Mouse (Mus musculus): ENCODE data around the gene Ppfia3. TPM values are rescaled to one million over a fixed set of nuclear protein-coding genes. Genes with fewer than 3 reads are reported as not detected.

Ppfia3 gene
- total RNA-seq, 2 experiments from 2014 or later = 1.9 to 3.0 TPM

DNA sequence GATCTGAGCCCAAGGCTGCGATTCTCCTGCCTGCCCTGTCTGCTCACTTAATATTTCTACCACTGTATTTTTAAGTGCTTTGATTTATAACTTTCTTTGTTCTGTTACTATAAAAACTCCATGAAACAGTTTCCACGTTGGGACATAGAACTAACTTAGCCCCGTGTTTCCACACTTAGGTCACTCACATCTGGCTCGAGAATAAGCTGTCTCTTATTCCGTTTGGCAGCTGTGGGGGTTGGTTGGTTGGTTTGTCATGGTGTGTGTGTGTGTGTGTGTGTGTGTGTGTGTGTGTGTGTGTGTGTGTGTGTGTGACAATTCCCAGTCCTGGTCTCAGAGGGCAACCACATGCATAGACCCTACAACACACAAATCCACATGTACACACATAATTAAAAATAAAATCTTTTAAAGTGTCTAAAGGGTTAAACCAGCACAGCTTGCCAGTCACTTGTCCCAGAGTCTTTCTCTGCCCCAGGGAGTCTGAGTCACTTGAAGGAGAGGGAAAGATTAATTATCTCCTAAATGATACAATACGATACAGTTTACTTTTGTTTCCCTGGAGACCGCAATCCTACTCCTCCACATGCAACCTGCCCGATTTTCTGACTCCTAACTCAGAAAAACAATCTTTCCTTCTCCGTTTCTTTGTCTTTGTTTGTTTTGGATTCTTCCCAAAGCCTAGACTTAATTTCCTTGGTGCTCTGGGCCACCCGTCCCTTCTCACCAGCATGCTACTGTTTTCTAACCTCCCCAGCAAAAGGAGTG, 53.9 kb downstream of the Ppfia3 start:
- no peak for DNase-seq

DNA sequence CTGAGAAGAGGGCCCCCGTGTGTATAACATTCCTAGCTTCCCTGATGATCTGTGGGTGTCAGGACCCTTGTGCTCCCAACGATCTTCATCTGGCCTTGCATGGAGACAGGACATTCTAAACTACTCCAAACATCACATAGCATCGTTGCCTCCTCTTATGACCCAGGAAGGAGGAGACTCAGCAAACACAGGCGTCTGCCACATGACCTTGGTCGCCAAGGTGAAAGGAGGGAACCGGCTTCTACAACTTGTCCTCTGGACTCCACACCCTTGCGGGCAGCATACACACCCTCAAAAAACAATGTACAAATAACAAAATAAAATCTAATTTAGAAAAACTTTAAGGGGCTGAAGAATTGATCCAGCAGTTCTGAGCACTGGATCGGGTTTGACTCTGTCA, 54.8 kb downstream of the Ppfia3 start:
- no peak for DNase-seq

DNA sequence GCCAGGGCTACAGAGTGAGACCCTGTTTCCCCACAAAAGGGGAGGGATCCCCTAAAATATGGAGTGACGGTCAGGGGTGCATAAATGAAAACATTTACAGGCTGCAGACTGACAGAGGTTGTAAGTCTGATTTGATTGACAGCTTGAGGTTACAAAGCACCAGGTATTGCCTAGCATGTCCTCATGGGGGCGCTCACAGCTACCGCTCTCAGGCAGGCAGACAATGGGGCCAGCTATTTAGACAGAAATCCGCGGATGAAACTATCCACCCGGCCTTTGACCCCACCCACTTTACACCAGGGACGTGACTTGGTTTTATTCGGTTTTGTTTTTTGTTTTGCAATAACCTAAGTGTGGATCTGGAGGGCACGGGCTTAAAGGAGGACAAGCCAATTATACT, 57.4 kb downstream of the Ppfia3 start:
- DNase-seq = peak; percentile 74

DNA sequence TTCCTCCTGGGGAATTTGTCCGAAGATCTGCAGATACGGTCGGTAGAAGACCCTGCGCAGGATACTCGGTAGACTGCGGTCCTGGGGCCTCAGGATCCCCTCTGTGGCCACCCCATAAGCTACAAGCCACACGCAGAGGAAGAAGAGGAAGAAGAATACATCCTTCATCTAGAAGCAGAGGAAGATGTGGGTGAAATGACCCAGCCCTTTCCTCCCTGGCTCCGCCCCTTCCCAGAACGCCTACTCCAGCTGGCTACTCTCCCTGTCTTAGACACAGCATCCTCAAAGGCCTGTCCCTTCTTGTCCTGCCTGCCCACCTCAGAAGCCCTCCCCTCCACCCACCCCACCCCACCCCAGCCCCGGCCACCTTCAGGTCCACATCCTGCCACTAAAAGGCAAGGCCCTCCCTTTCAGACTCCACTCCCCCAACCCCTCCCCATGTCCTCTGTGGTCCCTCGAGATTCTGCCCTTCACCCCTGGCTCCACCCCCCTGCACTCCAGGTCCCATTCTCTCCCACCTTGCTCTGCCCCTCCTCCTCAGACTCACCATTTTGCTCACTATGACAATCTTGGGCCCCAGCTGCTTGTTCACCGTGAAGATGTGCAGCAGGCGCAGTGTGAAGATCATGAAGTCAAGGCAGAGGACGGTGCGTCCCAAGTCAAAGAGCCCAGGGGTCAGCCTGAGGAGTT, 58.1 kb downstream of the Ppfia3 start:
- DNase-seq = no peak

DNA sequence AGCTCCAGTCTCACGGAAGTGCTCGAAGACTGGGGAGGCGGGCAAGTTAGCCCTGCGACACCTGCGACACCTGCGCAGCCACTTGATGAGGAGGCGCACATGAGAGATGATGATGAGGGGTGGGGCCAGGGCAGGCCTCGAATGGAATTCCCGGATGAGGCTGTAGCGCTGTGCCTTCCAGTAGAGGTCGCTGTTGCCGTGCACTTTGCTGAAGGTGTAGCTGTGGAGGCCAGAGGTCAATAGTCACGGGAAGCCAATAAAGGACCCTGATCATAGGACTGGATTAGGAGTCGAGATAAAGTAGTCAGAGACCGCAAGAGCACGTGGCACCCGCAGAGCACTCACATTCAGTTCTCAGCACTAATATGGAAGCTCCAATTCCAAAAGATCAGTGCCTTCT, 61.5 kb downstream of the Ppfia3 start:
- peak; percentile 78 for DNase-seq

DNA sequence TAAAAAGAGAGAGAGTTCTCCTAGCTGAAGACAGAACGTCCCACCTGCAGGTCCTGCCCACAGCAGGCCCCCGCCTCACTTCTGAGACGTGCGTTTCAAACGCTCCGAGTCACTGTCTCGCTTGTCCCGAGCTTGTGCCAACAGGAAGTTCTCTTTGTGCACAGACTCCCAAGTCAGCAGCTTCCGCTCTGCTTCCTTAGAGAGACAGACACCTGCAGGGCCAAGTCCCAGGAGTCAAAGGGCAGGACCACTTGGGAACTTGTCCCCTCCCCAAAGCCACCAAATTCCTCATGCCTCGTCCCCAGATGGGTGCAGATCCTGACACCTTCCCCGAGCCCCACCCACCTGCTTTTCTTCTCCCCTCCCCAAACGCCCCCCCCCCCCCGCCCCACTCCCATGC, 62.0 kb downstream of the Ppfia3 start:
- DNase-seq = no peak

DNA sequence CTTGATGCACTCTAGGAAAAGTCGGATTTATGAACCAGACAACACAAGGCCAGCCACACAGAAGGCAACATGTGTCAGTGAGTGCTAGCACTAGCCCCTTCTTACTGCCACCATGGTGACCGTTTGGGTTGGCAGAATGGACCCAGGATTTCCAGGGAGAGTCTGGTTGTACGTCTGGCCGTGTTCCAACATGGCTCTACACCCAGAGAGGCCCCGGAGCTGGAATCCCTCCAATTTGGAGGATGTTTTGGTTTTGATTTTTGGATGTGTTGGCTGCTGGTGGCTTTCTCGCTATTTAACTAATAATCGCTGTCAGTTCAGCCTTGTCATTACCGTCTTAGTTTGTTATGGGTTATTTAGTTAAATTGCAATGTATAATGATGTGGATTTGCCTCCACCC, 64.2 kb downstream of the Ppfia3 start:
- no peak for DNase-seq

DNA sequence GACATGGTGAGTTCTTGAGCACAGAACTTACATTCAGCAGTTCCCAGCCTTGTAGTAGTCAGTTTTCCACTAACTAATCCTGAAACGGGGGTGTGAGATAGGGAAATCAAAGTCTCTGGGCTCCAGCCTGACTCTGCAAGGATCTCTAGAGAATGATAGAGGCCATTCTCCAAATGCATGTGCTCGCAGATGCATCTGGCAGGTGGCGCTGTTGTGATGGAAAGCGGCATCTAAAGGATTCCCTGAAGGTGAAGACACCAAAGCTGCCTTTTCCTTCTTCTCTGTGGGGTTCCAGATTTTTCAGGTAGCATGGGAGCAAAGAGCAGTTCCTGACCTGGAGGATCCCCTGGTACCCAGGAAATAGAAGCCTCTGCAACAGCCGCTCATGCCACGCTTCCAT, 66.5 kb downstream of the Ppfia3 start:
- DNase-seq = peak; percentile 82

DNA sequence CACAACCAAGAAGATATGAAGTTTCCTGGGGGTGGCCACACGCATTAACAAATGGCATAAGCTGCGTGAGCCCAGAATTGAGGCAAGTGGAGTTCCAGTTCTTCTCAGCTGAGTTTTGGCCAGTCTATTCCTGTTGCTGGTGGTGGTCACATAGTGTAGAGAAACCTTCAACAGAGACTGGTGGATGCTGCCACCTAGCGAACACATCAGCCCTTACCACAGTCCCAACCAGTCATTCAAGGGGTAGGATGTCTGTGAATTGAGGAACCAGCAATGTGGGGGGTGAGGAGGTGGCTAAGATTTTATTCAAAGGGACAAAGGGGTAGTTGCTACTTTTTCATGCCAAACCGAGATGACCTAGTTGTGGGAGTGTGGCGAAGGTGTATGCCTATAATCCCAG, 67.1 kb downstream of the Ppfia3 start:
- DNase-seq = peak; percentile 37

DNA sequence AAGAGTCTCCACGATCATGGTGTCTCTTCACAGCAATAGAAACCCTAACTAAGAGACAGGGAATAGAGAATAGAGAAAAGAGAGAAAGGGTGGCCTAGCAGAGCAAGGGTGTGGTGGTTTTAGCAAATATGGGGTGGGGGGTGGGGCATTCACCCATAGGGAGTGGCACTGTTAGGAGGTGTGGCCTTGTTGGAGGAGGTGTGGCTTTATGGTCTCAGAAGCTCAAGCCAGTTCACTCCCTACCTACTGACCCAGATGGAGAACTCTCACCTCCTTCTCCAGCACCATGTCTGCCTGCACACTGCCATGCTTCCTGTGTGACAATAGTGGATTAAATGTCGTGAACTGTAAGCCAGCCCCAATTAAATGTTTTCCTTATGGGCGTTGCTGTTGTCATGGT, 69.3 kb downstream of the Ppfia3 start:
- DNase-seq = peak; percentile 25

DNA sequence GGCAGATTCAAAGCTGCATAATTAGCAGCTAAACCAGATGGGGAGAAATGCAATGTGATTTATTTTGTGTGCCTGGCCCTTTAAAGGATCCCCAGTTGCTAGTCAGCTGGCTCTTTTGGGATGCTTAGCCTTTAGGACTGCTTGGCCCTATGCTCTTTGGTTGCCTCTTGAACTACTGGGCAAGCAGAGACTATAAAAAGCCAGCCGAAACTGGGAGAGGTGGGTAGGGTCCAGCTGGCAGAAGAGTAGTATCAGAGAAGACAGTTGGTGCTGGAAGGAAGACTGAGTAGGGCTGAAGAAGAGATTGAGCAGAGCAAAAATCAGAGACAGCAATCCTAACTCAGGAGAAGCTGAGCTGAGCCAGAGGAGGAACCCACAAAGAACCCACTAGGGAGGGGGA, 70.2 kb downstream of the Ppfia3 start:
- no peak for DNase-seq

Other genes with a start within 250 kb of the Ppfia3 start
- 1,000 to 10,000 TPM; 1,283 to 1,295 TPM for gene Rps11, start 242.6 kb downstream of the Ppfia3 start, total RNA-seq (2021)
- gene Rpl13a, start 238.3 kb downstream of the Ppfia3 start, total RNA-seq (2021) = 1,000 to 10,000 TPM; 1,643 to 1,697 TPM
- not detected for gene Gm45713, start 230.8 kb downstream of the Ppfia3 start, total RNA-seq (2021)
- 10 to 100 TPM in 1 of 2 experiments, 1 to 10 TPM in 1; 9.7 to 18.1 TPM for gene Flt3l, start 230.6 kb downstream of the Ppfia3 start, total RNA-seq (2021)
- 10 to 100 TPM; 59.0 to 68.5 TPM for gene Pih1d1, start 212.7 kb downstream of the Ppfia3 start, total RNA-seq (2021)
- 10 to 100 TPM; 50.6 to 68.2 TPM for gene Aldh16a1, start 212.4 kb downstream of the Ppfia3 start, total RNA-seq (2021)
- gene Slc17a7, start 203.1 kb downstream of the Ppfia3 start, total RNA-seq (2021) = under 1 TPM; 0.18 to 0.42 TPM
- not detected for gene Gfy, start 187.4 kb downstream of the Ppfia3 start, total RNA-seq (2021)
- gene Pth2, start 186.0 kb downstream of the Ppfia3 start, total RNA-seq (2021) = not detected
- under 1 TPM in 1 of 2 experiments, not detected in 1; 0.36 TPM for gene Ccdc155, start 162.1 kb downstream of the Ppfia3 start, total RNA-seq (2021)
- gene Dkkl1, start 154.9 kb downstream of the Ppfia3 start, total RNA-seq (2021) = under 1 TPM in 1 of 2 experiments, not detected in 1; 0.30 TPM
- gene Tead2, start 151.3 kb downstream of the Ppfia3 start, total RNA-seq (2021) = 10 to 100 TPM; 21.0 to 24.0 TPM
- 10 to 100 TPM; 13.9 to 17.6 TPM for gene Cd37, start 127.9 kb downstream of the Ppfia3 start, total RNA-seq (2021)
- under 1 TPM in 1 of 2 experiments, not detected in 1; 0.12 TPM for gene Slc6a16, start 125.9 kb downstream of the Ppfia3 start, total RNA-seq (2021)
- gene Slc6a21, start 89.5 kb downstream of the Ppfia3 start, total RNA-seq (2021) = under 1 TPM in 1 of 2 experiments, not detected in 1; 0.42 TPM
- 10 to 100 TPM; 15.9 to 26.8 TPM for gene Trpm4, start 33.2 kb downstream of the Ppfia3 start, total RNA-seq (2021)
- 10 to 100 TPM; 10.7 to 47.8 TPM for gene Hrc, start 31.7 kb downstream of the Ppfia3 start, total RNA-seq (2021)
- gene Lin7b, start 3.6 kb upstream of the Ppfia3 start, total RNA-seq (2021) = 1 to 10 TPM in 1 of 2 experiments, under 1 TPM in 1; 0.90 to 2.9 TPM
- 100 to 1,000 TPM; 208 to 341 TPM for gene Snrnp70, start 28.7 kb upstream of the Ppfia3 start, total RNA-seq (2021)
- gene Kcna7, start 38.6 kb upstream of the Ppfia3 start, total RNA-seq (2021) = 1 to 10 TPM in 1 of 2 experiments, under 1 TPM in 1; 0.75 to 2.6 TPM
- under 1 TPM; 0.12 to 0.33 TPM for gene Ntf5, start 46.7 kb upstream of the Ppfia3 start, total RNA-seq (2021)
- not detected for gene Lhb, start 53.8 kb upstream of the Ppfia3 start, total RNA-seq (2021)
- 10 to 100 TPM; 66.7 to 92.5 TPM for gene Gys1, start 67.8 kb upstream of the Ppfia3 start, total RNA-seq (2021)
- gene Ruvbl2, start 71.1 kb upstream of the Ppfia3 start, total RNA-seq (2021) = 10 to 100 TPM; 50.2 to 58.9 TPM
- 100 to 1,000 TPM; 527 to 606 TPM for gene Ftl1, start 92.9 kb upstream of the Ppfia3 start, total RNA-seq (2021)
- gene Bax, start 99.9 kb upstream of the Ppfia3 start, total RNA-seq (2021) = 10 to 100 TPM; 52.7 to 53.6 TPM
- gene Tulp2, start 114.9 kb upstream of the Ppfia3 start, total RNA-seq (2021) = under 1 TPM; 0.64 to 0.69 TPM
- gene Gm45808, start 119.8 kb upstream of the Ppfia3 start, total RNA-seq (2021) = 10 to 100 TPM; 26.0 to 27.9 TPM
- 10 to 100 TPM; 42.4 to 47.3 TPM for gene Dhdh, start 121.8 kb upstream of the Ppfia3 start, total RNA-seq (2021)
- 100 to 1,000 TPM; 175 to 201 TPM for gene Nucb1, start 143.4 kb upstream of the Ppfia3 start, total RNA-seq (2021)
- 10 to 100 TPM; 28.0 to 48.2 TPM for gene Ppp1r15a, start 159.2 kb upstream of the Ppfia3 start, total RNA-seq (2021)
- 1 to 10 TPM; 5.4 to 9.2 TPM for gene Plekha4, start 159.3 kb upstream of the Ppfia3 start, total RNA-seq (2021)
- gene Hsd17b14, start 187.9 kb upstream of the Ppfia3 start, total RNA-seq (2021) = 1 to 10 TPM in 1 of 2 experiments, under 1 TPM in 1; 0.93 to 1.4 TPM
- gene Bcat2, start 203.1 kb upstream of the Ppfia3 start, total RNA-seq (2021) = 100 to 1,000 TPM; 114 to 118 TPM
- gene Fgf21, start 248.5 kb upstream of the Ppfia3 start, total RNA-seq (2021) = 10 to 100 TPM in 1 of 2 experiments, 1 to 10 TPM in 1; 1.3 to 21.9 TPM